Mouse (Mus musculus) E14TG2a.4 (cell line): ENCODE data around the gene Rnf169.

Experiments
- H3K27me3 ChIP-seq: 2 replicates; pipeline ENCODE4 v1.6.1; 2014; ENCODE audit warnings: low read length, control low read depth; ENCODE audit not compliant: insufficient read depth
- H3K36me3 ChIP-seq: 2 replicates; pipeline ENCODE4 v1.6.1; 2014; ENCODE audit warnings: low read length, control low read depth; ENCODE audit not compliant: insufficient read depth
- H3K4me1 ChIP-seq: replicated peaks from 2 replicates; pipeline ENCODE4 v1.6.1; 2014; ENCODE audit warnings: low read depth, low read length, control low read depth
- H3K4me3 ChIP-seq: replicated peaks from 2 replicates; pipeline ENCODE4 v1.5.1; 2014; ENCODE audit warnings: mild to moderate bottlenecking, low read length
- H3K9me3 ChIP-seq: 2 replicates; pipeline ENCODE4 v1.6.1; 2014; ENCODE audit warnings: low read length, control low read depth
- CTCF ChIP-seq: conservative IDR thresholded peaks from 2 replicates; pipeline ENCODE4 v1.5.1; 2014; ENCODE audit warnings: low read length
- NANOG ChIP-seq: IDR thresholded peaks from 2 replicates; pipeline ENCODE4 v1.6.1; 2014; ENCODE audit warnings: borderline replicate concordance, low read length, mixed read lengths
- POU5F1 ChIP-seq: IDR thresholded peaks from 2 replicates; pipeline ENCODE4 v1.6.1; 2014; ENCODE audit warnings: low read length, borderline replicate concordance

Rnf169 gene

GRCm38 (mm10) chr7:99902918-99903665 is 77.2 kb downstream of the Rnf169 start:
- H3K4me3 ChIP-seq = no peak overlapping the region
- no peaks in the 10 kb centered on the region for H3K27me3 ChIP-seq
- H3K36me3 ChIP-seq = no peaks in the 10 kb centered on the region
- peaks cover 19% of the 10 kb centered on the region for H3K4me1 ChIP-seq
- TF ChIP-seq NANOG (no peak), POU5F1 (no peak), CTCF (no peak)
- H3K9me3 ChIP-seq = no peaks in the 10 kb centered on the region

- no peaks in the 10 kb centered on the region for H3K36me3 ChIP-seq
- H3K4me1 ChIP-seq = peaks cover 19% of the 10 kb centered on the region
- H3K27me3 ChIP-seq = peaks cover 4% of the 10 kb centered on the region; the same call in 1 of the 2 replicates
- no peak overlapping the region for H3K4me3 ChIP-seq
- no peaks in the 10 kb centered on the region for H3K9me3 ChIP-seq
- TF ChIP-seq NANOG (no peak), POU5F1 (no peak), CTCF (no peak)
These were observed 78.0 kb downstream of the Rnf169 start for GRCm38 (mm10) chr7:99902208-99902607.

GRCm38 (mm10) chr7:99896905-99897304 is 83.3 kb downstream of the Rnf169 start:
- TF ChIP-seq CTCF (no peak), NANOG (no peak), POU5F1 (no peak)
- no peak overlapping the region for H3K4me3 ChIP-seq
- H3K9me3 ChIP-seq = no peaks in the 10 kb centered on the region
- no peaks in the 10 kb centered on the region for H3K36me3 ChIP-seq
- H3K4me1 ChIP-seq = peaks cover 3% of the 10 kb centered on the region; the same call in 1 of the 2 replicates
- H3K27me3 ChIP-seq = peaks cover 5% of the 10 kb centered on the region

GRCm38 (mm10) chr7:99894478-99894877 is 85.8 kb downstream of the Rnf169 start:
- H3K27me3 ChIP-seq = peaks cover 5% of the 10 kb centered on the region
- no peaks in the 10 kb centered on the region for H3K36me3 ChIP-seq
- no peaks in the 10 kb centered on the region for H3K9me3 ChIP-seq
- H3K4me1 ChIP-seq = no peaks in the 10 kb centered on the region
- no peak for TF ChIP-seq POU5F1
- no peak for TF ChIP-seq NANOG
- no peak for TF ChIP-seq CTCF
- no peak overlapping the region for H3K4me3 ChIP-seq

- no peaks in the 10 kb centered on the region for H3K36me3 ChIP-seq
- no peaks in the 10 kb centered on the region for H3K9me3 ChIP-seq
- peaks cover 5% of the 10 kb centered on the region for H3K27me3 ChIP-seq
- no peak overlapping the region for H3K4me3 ChIP-seq
- no peaks in the 10 kb centered on the region for H3K4me1 ChIP-seq
- TF ChIP-seq POU5F1 = no peak
These were observed 86.3 kb downstream of the Rnf169 start for GRCm38 (mm10) chr7:99893967-99894366.

GRCm38 (mm10) chr7:99892351-99892750 is 87.9 kb downstream of the Rnf169 start:
- no peaks in the 10 kb centered on the region for H3K9me3 ChIP-seq
- TF ChIP-seq NANOG (no peak), CTCF (no peak), POU5F1 (no peak)
- H3K27me3 ChIP-seq = peaks cover 3% of the 10 kb centered on the region
- H3K4me3 ChIP-seq = no peak overlapping the region
- no peaks in the 10 kb centered on the region for H3K36me3 ChIP-seq
- H3K4me1 ChIP-seq = no peaks in the 10 kb centered on the region

GRCm38 (mm10) chr7:99891471-99891870 is 88.8 kb downstream of the Rnf169 start:
- H3K4me1 ChIP-seq = no peaks in the 10 kb centered on the region
- no peak for TF ChIP-seq CTCF
- TF ChIP-seq NANOG = no peak
- TF ChIP-seq POU5F1 = no peak
- no peaks in the 10 kb centered on the region for H3K36me3 ChIP-seq
- no peak overlapping the region for H3K4me3 ChIP-seq
- H3K27me3 ChIP-seq = no peaks in the 10 kb centered on the region; the same call in 1 of the 2 replicates
- no peaks in the 10 kb centered on the region for H3K9me3 ChIP-seq

- H3K9me3 ChIP-seq = no peaks in the 10 kb centered on the region
- no peak overlapping the region for H3K4me3 ChIP-seq
- no peaks in the 10 kb centered on the region for H3K36me3 ChIP-seq
- H3K27me3 ChIP-seq = no peaks in the 10 kb centered on the region; the same call in 1 of the 2 replicates
- TF ChIP-seq POU5F1 (no peak), NANOG (no peak), CTCF (no peak)
- H3K4me1 ChIP-seq = no peaks in the 10 kb centered on the region
These were observed 90.0 kb downstream of the Rnf169 start for GRCm38 (mm10) chr7:99890168-99890755.

- TF ChIP-seq NANOG (no peak), CTCF (no peak), POU5F1 (no peak)
- H3K36me3 ChIP-seq = no peaks in the 10 kb centered on the region
- H3K9me3 ChIP-seq = no peaks in the 10 kb centered on the region
- H3K4me3 ChIP-seq = no peak overlapping the region
- H3K4me1 ChIP-seq = no peaks in the 10 kb centered on the region
- H3K27me3 ChIP-seq = no peaks in the 10 kb centered on the region; the same call in 1 of the 2 replicates
These were observed 90.9 kb downstream of the Rnf169 start for GRCm38 (mm10) chr7:99889175-99889880.
